Mouse (Mus musculus) lung, embryonic 14.5 days (tissue): ENCODE measurements at regions not wholly inside any gene's neighbourhood (a gene's known extent, or its start where the extent isn't known, plus 50 kb on each side); places are given as distances from the start of the nearest gene placed in this dataset.

Experiments used
- ATAC-seq: fragments of 200-750 bp; cut with Nextera tagmentation; 2 replicates; pipeline ENCODE4 v1.8.0; 2017; ENCODE audit warnings: mild to moderate bottlenecking, moderate TSS enrichment, moderate library complexity; ENCODE audit not compliant: insufficient read depth
- DNase-seq: peaks from one replicate; pipeline ENCODE4 v3.0.0-alpha.2; 2015
- H3K27ac ChIP-seq: fragments of 300-500 bp; sonication (generic); 2 replicates; pipeline ENCODE4 v1.5.1; 2014; ENCODE audit warnings: low read depth, mild to moderate bottlenecking, moderate library complexity
- H3K27me3 ChIP-seq: fragments of 300-500 bp; sonication (generic); 2 replicates; pipeline ENCODE4 v1.6.1; 2014; ENCODE audit warnings: low read length, control low read depth; ENCODE audit not compliant: insufficient read depth
- H3K36me3 ChIP-seq: fragments of 300-500 bp; sonication (generic); 2 replicates; pipeline ENCODE4 v1.6.1; 2014; ENCODE audit warnings: control low read depth; ENCODE audit not compliant: insufficient read depth
- H3K4me1 ChIP-seq: fragments of 300-500 bp; sonication (generic); 2 replicates; pipeline ENCODE4 v1.6.1; 2014; ENCODE audit warnings: antibody characterized with exemption, control low read depth; ENCODE audit not compliant: insufficient read depth
- H3K4me2 ChIP-seq: fragments of 300-500 bp; sonication (generic); 2 replicates; pipeline ENCODE4 v1.6.1; 2014; ENCODE audit warnings: mild to moderate bottlenecking
- H3K4me3 ChIP-seq: fragments of 300-500 bp; sonication (generic); 2 replicates; pipeline ENCODE4 v1.5.1; 2014; ENCODE audit warnings: low read depth, low read length
- H3K9ac ChIP-seq: fragments of 300-500 bp; sonication (generic); 2 replicates; pipeline ENCODE4 v1.6.1; 2014
- H3K9me3 ChIP-seq: fragments of 300-500 bp; sonication (generic); 2 replicates; pipeline ENCODE4 v1.6.1; 2016; ENCODE audit warnings: low read depth, low read length, control low read depth
- CTCF ChIP-seq: IDR thresholded peaks from 2 replicates; pipeline ENCODE4 v1.5.1; 2016; ENCODE audit warnings: antibody characterized with exemption, low read depth
- WGBS: fragments of 180-500 bp; shearing (Covaris S2); extraction: QIAGEN DNeasy Blood & Tissue Kit; methylation state at CpG from one replicate; pipeline ENCODE4 v1.1.7; 2014; 5-methylcytosine and 5-hydroxymethylcytosine counted together

DNA sequence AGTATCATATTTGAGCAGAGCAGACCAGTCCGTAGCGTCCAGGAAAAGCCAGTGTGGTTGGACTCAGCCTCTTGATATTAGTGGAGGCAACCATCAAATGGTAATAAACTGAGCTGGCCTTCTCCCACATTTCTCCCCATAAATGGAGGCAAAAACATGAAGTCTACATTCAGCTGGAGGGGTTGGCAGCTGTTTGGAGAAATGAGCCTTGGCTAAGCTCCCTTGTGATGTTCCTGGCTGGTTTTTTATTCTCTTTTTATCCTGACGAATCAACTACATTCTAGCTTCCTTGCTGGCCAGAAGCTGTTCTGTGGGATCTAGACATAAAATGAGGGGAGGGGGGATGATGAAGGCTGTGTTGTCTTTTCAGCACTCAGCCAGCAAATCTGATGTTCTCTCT is 57.6 kb upstream of the Plcl2 start:
- WGBS: 71% methylated on average over 3 of the region's 3 CpGs
- Histone ChIP-seq H3K4me1 (no peaks in the 10 kb centered on the region), H3K4me2 (no peak overlapping the region), H3K27me3 (no peaks in the 10 kb centered on the region), H3K27ac (no peak overlapping the region), H3K4me3 (no peak overlapping the region), H3K36me3 (no peaks in the 10 kb centered on the region), H3K9ac (no peak overlapping the region), H3K9me3 (no peaks in the 10 kb centered on the region)
- TF ChIP-seq CTCF: no peak
- no peak for ATAC-seq
- peak; percentile 40 for DNase-seq

DNA sequence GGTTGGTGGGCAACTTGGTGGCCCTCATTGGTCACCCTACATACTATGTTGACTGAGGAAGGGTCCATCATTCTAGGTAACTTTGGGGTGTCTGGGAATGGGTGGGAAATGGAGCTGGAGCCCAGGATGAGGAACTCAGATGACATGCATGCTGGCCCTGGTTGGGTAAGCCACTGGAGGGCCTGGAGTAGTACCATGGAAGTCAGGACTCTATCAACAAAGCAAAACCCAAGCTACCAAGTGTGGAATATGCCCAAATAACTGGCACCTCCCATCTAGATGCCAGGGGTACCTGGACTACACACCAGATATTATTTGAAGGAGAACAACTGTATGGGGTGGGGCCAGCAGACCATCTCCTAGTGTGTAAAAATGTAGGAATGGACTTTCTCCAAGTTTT is 55.7 kb upstream of the Plcl2 start:
- Histone ChIP-seq H3K4me2 (no peak overlapping the region), H3K27me3 (no peaks in the 10 kb centered on the region), H3K4me1 (no peaks in the 10 kb centered on the region), H3K27ac (no peak overlapping the region), H3K4me3 (no peak overlapping the region), H3K9me3 (no peaks in the 10 kb centered on the region), H3K9ac (no peak overlapping the region), H3K36me3 (no peaks in the 10 kb centered on the region)
- ATAC-seq: no peak
- no peak for DNase-seq
- TF ChIP-seq CTCF: no peak

DNA sequence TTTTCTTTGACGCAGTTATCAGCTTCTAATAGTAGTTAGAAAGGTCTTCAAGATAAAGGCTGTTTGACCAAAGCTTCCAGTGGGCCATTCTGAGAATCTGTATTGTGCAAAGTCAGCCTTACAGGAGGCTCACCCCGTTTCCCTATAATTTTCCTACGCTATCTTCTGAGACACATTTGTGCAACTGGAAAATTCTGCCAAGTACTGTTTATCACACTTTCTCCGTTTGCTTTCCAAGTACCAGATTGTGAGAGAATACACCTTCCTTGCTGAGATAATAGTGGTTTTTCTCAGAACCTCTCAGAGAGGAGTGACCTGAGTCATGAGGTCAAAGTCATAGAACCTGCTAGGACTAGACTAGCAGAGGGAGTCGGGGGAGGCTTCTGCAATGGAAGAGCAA is 55.2 kb upstream of the Plcl2 start:
- TF ChIP-seq CTCF: no peak
- no peak overlapping the region for H3K9ac ChIP-seq
- ATAC-seq (no peak), DNase-seq (no peak)
- no peaks in the 10 kb centered on the region for H3K9me3 ChIP-seq
- H3K27ac ChIP-seq: no peak overlapping the region
- no peaks in the 10 kb centered on the region for H3K27me3 ChIP-seq
- WGBS: 51% methylated on average over 5 of the region's 5 CpGs
- H3K4me1 ChIP-seq: no peaks in the 10 kb centered on the region
- no peak overlapping the region for H3K4me3 ChIP-seq
- H3K4me2 ChIP-seq: no peak overlapping the region
- no peaks in the 10 kb centered on the region for H3K36me3 ChIP-seq

DNA sequence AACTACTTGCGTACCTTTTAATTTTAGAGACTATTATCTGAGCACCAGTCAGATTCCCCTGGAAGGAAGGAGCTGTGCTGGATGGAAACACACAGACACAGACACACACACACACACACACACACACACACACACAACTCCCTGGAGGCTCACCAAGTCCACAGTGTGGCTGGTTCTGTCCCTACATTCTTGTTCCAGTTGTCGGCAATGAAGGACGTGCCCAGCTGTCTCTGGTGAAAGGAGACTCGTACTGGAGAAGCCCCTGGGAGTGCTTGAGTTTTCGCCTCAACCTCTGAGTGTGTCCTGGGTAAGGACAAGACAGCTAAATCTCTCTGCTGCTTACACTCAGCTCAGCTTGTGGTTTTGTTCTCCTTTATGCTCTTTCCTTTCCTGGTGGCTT is 54.3 kb upstream of the Plcl2 start:
- Histone ChIP-seq H3K4me3 (no peak overlapping the region), H3K27ac (no peak overlapping the region), H3K4me2 (no peak overlapping the region), H3K27me3 (no peaks in the 10 kb centered on the region), H3K9me3 (no peaks in the 10 kb centered on the region), H3K9ac (no peak overlapping the region), H3K36me3 (no peaks in the 10 kb centered on the region), H3K4me1 (no peaks in the 10 kb centered on the region)
- DNase-seq (no peak), ATAC-seq (no peak)
- TF ChIP-seq CTCF: no peak
- 71% methylated on average over 5 of the region's 5 CpGs for WGBS

DNA sequence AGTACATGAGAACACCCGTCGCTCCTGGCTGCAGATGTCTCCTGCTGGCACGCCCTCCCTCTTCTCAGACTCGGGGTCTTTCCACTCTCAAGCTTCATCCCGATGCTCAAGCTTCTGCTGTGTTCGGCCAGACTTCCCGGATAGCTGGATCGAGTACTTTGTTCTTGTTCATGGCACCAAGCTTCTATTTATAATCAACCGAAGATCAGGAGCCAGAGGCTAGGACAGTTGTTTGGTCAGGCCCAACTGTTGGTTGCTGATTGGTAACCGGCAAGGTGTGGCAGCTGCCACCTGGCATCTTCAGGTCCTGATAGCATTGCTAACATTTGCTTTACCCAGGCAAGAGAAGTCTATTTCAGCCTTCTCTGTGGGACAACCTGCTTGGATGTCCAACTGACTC is 53.5 kb upstream of the Plcl2 start:
- no peak overlapping the region for H3K4me3 ChIP-seq
- H3K9ac ChIP-seq: no peak overlapping the region
- no peak for ATAC-seq
- TF ChIP-seq CTCF: no peak
- no peaks in the 10 kb centered on the region for H3K9me3 ChIP-seq
- H3K4me2 ChIP-seq: no peak overlapping the region
- H3K36me3 ChIP-seq: no peaks in the 10 kb centered on the region
- H3K27me3 ChIP-seq: no peaks in the 10 kb centered on the region
- WGBS: 81% methylated on average over 10 of the region's 10 CpGs
- H3K27ac ChIP-seq: no peak overlapping the region
- DNase-seq: no peak
- H3K4me1 ChIP-seq: no peaks in the 10 kb centered on the region

DNA sequence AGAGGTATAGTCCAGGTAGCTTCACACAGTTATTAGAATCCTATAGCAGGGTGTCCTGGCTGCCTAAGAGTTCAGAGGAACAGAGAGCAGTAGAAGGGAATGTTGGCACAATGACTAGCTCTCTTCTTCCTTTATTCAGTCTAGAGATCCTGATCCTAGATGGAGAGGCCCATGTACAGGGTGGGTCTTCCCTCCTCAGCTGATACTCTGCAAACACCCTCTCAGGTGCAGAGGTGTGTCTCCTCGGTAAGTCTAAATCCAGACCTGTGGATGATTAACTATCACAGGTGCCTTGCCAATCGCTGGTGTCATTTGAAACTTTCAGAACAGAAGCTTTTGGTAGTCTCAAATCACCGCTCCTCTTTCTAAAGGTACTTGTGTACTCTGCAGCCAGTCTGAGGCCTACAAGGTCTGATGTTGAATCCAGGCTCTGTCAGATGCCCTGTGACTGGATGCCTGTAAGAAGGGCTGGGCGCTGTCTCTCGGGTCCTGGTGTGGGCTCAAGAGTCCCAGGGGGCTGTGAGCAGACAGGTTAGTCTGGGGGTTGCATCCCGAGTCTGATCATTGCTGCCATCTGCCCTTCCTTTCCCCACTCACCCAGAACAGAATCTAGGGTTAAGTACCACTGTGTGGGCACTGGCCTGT is 52.0 kb upstream of the Plcl2 start:
- Histone ChIP-seq H3K4me2 (no peak overlapping the region), H3K27me3 (no peaks in the 10 kb centered on the region), H3K9me3 (no peaks in the 10 kb centered on the region), H3K4me3 (no peak overlapping the region), H3K27ac (no peak overlapping the region), H3K4me1 (no peaks in the 10 kb centered on the region), H3K9ac (no peak overlapping the region), H3K36me3 (no peaks in the 10 kb centered on the region)
- no peak for ATAC-seq
- TF ChIP-seq CTCF: no peak
- DNase-seq: no peak
- 56% methylated on average over 6 of the region's 6 CpGs for WGBS

DNA sequence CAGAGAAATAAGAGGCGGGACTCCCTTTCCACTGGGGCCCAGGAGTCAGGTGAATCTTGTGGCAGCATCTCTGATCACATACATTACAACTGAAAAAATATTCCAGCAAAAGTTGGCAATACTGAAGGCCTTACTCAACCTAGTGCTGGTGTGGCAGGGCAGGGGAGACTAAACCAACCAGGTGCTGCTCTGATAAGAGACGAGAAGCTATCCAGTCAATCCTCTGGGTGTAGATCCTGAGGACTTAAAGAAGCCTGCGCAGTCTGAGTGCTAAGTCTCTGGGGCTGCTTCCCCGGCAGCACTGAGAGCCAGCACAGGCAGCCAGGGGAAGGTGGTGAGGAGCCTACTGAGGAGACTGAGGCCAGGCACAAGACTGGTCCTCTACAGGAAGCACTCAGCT is 51.0 kb upstream of the Plcl2 start:
- 75% methylated on average over 4 of the region's 4 CpGs for WGBS
- Histone ChIP-seq H3K27me3 (no peaks in the 10 kb centered on the region), H3K36me3 (no peaks in the 10 kb centered on the region), H3K9me3 (no peaks in the 10 kb centered on the region), H3K9ac (no peak overlapping the region), H3K4me2 (no peak overlapping the region), H3K4me1 (no peaks in the 10 kb centered on the region), H3K27ac (no peak overlapping the region), H3K4me3 (no peak overlapping the region)
- ATAC-seq (no peak), DNase-seq (no peak)
- no peak for TF ChIP-seq CTCF
